Mouse (Mus musculus): Measurements from ENCODE around the gene Coq8a. TPM values are rescaled to one million over a fixed set of nuclear protein-coding genes. Genes with fewer than 3 reads are reported as not detected.

The Coq8a gene
- polyA plus RNA-seq, 1 experiment from 2014 or later, result 8.6 TPM

GRCm38 (mm10) chr1:180148036-180148435 lies 51.4 kb downstream of the Coq8a start:
- 78% methylated on average over 4 of the region's 4 CpGs for WGBS (ENCODE audit: insufficient replicate concordance)
- Histone ChIP-seq H3K4me2 (no peak overlapping the region), H3K27me3 (ENCODE audit: control insufficient read depth, insufficient read depth, low read length) (no peaks in the 10 kb centered on the region), H3K36me3 (ENCODE audit: control insufficient read depth, insufficient read depth, low read length) (peaks cover 4% of the 10 kb centered on the region; the same call in 1 of the 2 replicates), H3K4me3 (ENCODE audit: low read depth, low read length) (no peak overlapping the region), H3K9ac (ENCODE audit: low read depth, low read length) (no peak overlapping the region), H3K4me1 (ENCODE audit: control insufficient read depth, insufficient read depth, low read length) (peaks cover 2% of the 10 kb centered on the region; the same call in 1 of the 2 replicates), H3K9me3 (replicated peaks; ENCODE audit: control insufficient read depth, low read length) (no peaks in the 10 kb centered on the region), H3K27ac (ENCODE audit: low read depth, low read length) (peak overlapping the region; percentile 18; the same call in 1 of the 2 replicates)
- peak; percentile 57 for ATAC-seq (replicated peaks; ENCODE audit: insufficient number of reproducible peaks, low FRiP score, low TSS enrichment)

DNA sequence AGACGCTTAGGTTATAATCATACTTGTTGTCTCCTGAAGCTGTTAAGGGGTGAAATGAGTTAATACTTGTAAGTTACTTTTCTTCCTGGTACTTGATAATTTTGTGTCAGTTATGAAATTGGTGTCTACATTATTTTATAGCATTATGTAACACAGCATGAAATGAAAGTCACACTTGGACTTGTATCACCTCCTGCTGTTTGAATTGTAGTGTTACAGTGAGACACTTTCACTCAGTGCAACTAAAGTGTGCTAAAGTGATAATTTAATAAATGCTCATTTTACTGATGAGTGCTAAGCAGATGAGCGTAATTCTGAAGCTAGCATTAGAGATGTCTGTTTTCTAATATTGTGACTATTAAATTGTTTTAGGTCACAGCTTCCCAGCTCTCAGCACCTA lies 58.4 kb downstream of the Coq8a start:
- ATAC-seq (replicated peaks; ENCODE audit: insufficient number of reproducible peaks, low FRiP score, low TSS enrichment), result no peak

DNA sequence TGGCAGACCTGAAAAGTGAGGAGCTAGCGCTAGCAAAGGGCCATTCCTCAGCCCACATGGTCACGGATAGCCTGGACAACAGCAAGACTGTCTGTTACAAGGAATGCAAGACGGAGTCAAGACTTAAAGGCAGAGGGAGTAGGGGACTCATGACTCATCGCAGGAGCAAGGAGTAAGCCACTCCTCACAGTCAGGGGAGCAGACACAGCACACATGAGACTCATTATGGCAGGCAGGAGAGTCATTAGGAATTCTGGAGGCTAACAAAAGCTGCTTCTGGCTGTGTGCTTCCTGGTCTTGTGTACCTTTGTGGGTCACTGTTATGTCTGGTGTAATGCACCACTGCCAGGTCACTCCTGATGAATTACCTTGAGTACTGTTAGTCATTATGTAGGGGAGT lies 60.2 kb downstream of the Coq8a start:
- Histone ChIP-seq H3K9ac (ENCODE audit: low read depth, low read length) (no peak overlapping the region), H3K4me1 (ENCODE audit: control insufficient read depth, insufficient read depth, low read length) (no peaks in the 10 kb centered on the region), H3K27ac (ENCODE audit: low read depth, low read length) (no peak overlapping the region), H3K4me2 (no peak overlapping the region), H3K9me3 (replicated peaks; ENCODE audit: control insufficient read depth, low read length) (no peaks in the 10 kb centered on the region), H3K27me3 (ENCODE audit: control insufficient read depth, insufficient read depth, low read length) (no peaks in the 10 kb centered on the region), H3K4me3 (ENCODE audit: low read depth, low read length) (no peak overlapping the region), H3K36me3 (ENCODE audit: control insufficient read depth, insufficient read depth, low read length) (peaks cover 9% of the 10 kb centered on the region; the same call in 1 of the 2 replicates)
- WGBS (ENCODE audit: insufficient replicate concordance), result 67% methylated on average over 4 of the region's 4 CpGs
- ATAC-seq (replicated peaks; ENCODE audit: insufficient number of reproducible peaks, low FRiP score, low TSS enrichment), result no peak

More for the DNA sequence above, 58.4 kb downstream of the Coq8a start:
- Histone ChIP-seq H3K4me2 (no peak overlapping the region), H3K9me3 (replicated peaks; ENCODE audit: control insufficient read depth, low read length) (no peaks in the 10 kb centered on the region), H3K9ac (ENCODE audit: low read depth, low read length) (no peak overlapping the region), H3K36me3 (ENCODE audit: control insufficient read depth, insufficient read depth, low read length) (peaks cover 11% of the 10 kb centered on the region; the same call in 1 of the 2 replicates), H3K27ac (ENCODE audit: low read depth, low read length) (no peak overlapping the region), H3K27me3 (ENCODE audit: control insufficient read depth, insufficient read depth, low read length) (no peaks in the 10 kb centered on the region), H3K4me1 (ENCODE audit: control insufficient read depth, insufficient read depth, low read length) (no peaks in the 10 kb centered on the region), H3K4me3 (ENCODE audit: low read depth, low read length) (no peak overlapping the region)
- WGBS (ENCODE audit: insufficient replicate concordance), result 89% methylated on average over 2 of the region's 2 CpGs

- WGBS (ENCODE audit: insufficient replicate concordance), result 92% methylated on average over 4 of the region's 4 CpGs
- H3K4me2 ChIP-seq, result no peak overlapping the region
- no peak overlapping the region for H3K9ac ChIP-seq (ENCODE audit: low read depth, low read length)
- no peaks in the 10 kb centered on the region for H3K27me3 ChIP-seq (ENCODE audit: control insufficient read depth, insufficient read depth, low read length)
- H3K4me1 ChIP-seq (ENCODE audit: control insufficient read depth, insufficient read depth, low read length), result no peaks in the 10 kb centered on the region
- H3K27ac ChIP-seq (ENCODE audit: low read depth, low read length), result no peak overlapping the region
- H3K36me3 ChIP-seq (ENCODE audit: control insufficient read depth, insufficient read depth, low read length), result no peaks in the 10 kb centered on the region
- no peak overlapping the region for H3K4me3 ChIP-seq (ENCODE audit: low read depth, low read length)
- ATAC-seq (replicated peaks; ENCODE audit: insufficient number of reproducible peaks, low FRiP score, low TSS enrichment), result no peak
- no peaks in the 10 kb centered on the region for H3K9me3 ChIP-seq (replicated peaks; ENCODE audit: control insufficient read depth, low read length)
Observed at GRCm38 (mm10) chr1:180132187-180132586, 67.2 kb downstream of the Coq8a start.

DNA sequence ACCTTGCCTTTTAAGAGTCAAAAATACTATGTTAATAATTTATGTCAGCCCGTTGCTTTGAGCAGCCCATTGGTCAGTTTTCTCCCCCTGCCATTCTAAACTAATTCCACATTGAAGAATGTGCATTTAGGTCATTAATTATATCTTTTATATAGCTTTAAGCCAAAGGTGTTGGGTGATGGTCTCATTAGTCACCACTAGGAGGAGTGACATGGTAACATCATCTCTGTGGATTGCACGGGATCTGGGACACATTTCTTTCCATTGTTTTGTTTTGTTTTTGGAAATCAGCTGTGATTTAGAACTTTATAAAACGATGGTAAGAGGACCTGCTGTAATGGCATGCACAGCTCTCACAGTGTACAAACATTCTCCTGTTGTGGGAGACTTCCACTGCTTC lies 68.0 kb downstream of the Coq8a start:
- H3K9ac ChIP-seq (ENCODE audit: low read depth, low read length), result no peak overlapping the region
- no peaks in the 10 kb centered on the region for H3K27me3 ChIP-seq (ENCODE audit: control insufficient read depth, insufficient read depth, low read length)
- no peaks in the 10 kb centered on the region for H3K36me3 ChIP-seq (ENCODE audit: control insufficient read depth, insufficient read depth, low read length)
- no peak overlapping the region for H3K4me3 ChIP-seq (ENCODE audit: low read depth, low read length)
- ATAC-seq (replicated peaks; ENCODE audit: insufficient number of reproducible peaks, low FRiP score, low TSS enrichment), result no peak
- no peak overlapping the region for H3K4me2 ChIP-seq
- 58% methylated on average over 3 of the region's 3 CpGs for WGBS (ENCODE audit: insufficient replicate concordance)
- H3K4me1 ChIP-seq (ENCODE audit: control insufficient read depth, insufficient read depth, low read length), result no peaks in the 10 kb centered on the region
- no peaks in the 10 kb centered on the region for H3K9me3 ChIP-seq (replicated peaks; ENCODE audit: control insufficient read depth, low read length)
- no peak overlapping the region for H3K27ac ChIP-seq (ENCODE audit: low read depth, low read length)

DNA sequence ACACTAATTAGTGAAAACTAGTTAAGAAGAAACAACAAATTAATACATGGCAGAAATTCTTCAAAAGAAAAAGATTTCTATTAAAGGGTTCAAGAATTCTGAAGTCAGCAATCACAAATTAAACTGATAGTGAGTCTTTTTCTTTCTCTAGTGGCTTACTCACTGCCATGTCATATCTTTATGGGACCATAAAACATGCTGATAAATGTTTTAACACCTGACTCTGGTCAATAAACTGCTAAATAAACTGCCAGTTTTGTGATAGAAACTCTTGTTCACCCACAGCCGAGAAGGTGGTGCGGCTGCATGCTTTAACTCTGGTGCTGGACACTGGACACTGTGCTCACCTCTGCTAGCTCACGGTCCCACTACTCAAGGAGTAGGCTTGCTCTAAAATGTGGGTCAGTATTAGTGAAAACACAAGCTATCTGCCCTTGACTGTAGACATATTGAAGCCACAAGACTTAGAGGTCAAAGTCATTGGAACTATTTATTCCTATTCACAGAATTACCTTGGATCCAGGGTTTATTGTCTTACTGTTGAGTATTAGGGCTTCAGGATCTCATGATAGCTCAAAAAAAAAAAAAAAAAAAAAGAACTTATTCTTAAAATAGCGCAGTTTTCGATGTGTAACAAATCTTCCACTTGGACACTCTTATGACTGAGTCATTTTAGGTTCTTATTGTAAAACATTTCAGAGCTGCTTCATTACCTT lies 71.2 kb downstream of the Coq8a start:
- no peak overlapping the region for H3K9ac ChIP-seq (ENCODE audit: low read depth, low read length)
- no peaks in the 10 kb centered on the region for H3K27me3 ChIP-seq (ENCODE audit: control insufficient read depth, insufficient read depth, low read length)
- H3K9me3 ChIP-seq (replicated peaks; ENCODE audit: control insufficient read depth, low read length), result no peaks in the 10 kb centered on the region
- H3K4me3 ChIP-seq (ENCODE audit: low read depth, low read length), result no peak overlapping the region
- H3K36me3 ChIP-seq (ENCODE audit: control insufficient read depth, insufficient read depth, low read length), result no peaks in the 10 kb centered on the region
- H3K27ac ChIP-seq (ENCODE audit: low read depth, low read length), result no peak overlapping the region
- WGBS (ENCODE audit: insufficient replicate concordance), result 89% methylated on average over 5 of the region's 5 CpGs
- no peaks in the 10 kb centered on the region for H3K4me1 ChIP-seq (ENCODE audit: control insufficient read depth, insufficient read depth, low read length)
- no peak overlapping the region for H3K4me2 ChIP-seq
- ATAC-seq (replicated peaks; ENCODE audit: insufficient number of reproducible peaks, low FRiP score, low TSS enrichment), result no peak

- 88% methylated on average over 8 of the region's 8 CpGs for WGBS (ENCODE audit: insufficient replicate concordance)
- Histone ChIP-seq H3K4me3 (ENCODE audit: low read depth, low read length) (no peak overlapping the region), H3K9ac (ENCODE audit: low read depth, low read length) (no peak overlapping the region), H3K27ac (ENCODE audit: low read depth, low read length) (no peak overlapping the region), H3K4me1 (ENCODE audit: control insufficient read depth, insufficient read depth, low read length) (no peaks in the 10 kb centered on the region), H3K36me3 (ENCODE audit: control insufficient read depth, insufficient read depth, low read length) (no peaks in the 10 kb centered on the region), H3K4me2 (no peak overlapping the region), H3K9me3 (replicated peaks; ENCODE audit: control insufficient read depth, low read length) (no peaks in the 10 kb centered on the region), H3K27me3 (ENCODE audit: control insufficient read depth, insufficient read depth, low read length) (no peaks in the 10 kb centered on the region)
- ATAC-seq (replicated peaks; ENCODE audit: insufficient number of reproducible peaks, low FRiP score, low TSS enrichment), result no peak
Observed at GRCm38 (mm10) chr1:180118233-180118632, 81.2 kb downstream of the Coq8a start.

DNA sequence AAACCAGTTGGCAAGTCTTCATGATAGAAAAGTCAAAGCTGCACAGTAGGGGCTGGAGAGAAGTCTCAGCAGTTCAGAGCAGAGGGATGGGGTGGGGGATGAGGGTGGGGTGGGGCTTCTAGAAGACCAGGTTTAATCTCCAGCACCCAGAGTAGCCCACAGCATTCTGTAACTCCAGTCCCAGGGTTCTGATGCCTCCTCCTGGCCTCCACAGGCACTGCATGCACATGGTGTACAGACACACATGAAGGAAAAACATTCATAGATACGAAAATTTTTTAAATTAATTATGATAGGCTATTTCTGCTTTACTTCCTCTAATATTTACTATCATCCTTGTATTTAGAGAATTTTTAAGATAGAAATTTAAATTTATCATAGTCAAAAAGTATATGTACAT lies 82.9 kb downstream of the Coq8a start:
- Histone ChIP-seq H3K9me3 (replicated peaks; ENCODE audit: control insufficient read depth, low read length) (no peaks in the 10 kb centered on the region), H3K4me2 (no peak overlapping the region), H3K4me1 (ENCODE audit: control insufficient read depth, insufficient read depth, low read length) (no peaks in the 10 kb centered on the region), H3K4me3 (ENCODE audit: low read depth, low read length) (no peak overlapping the region), H3K27me3 (ENCODE audit: control insufficient read depth, insufficient read depth, low read length) (no peaks in the 10 kb centered on the region), H3K36me3 (ENCODE audit: control insufficient read depth, insufficient read depth, low read length) (no peaks in the 10 kb centered on the region), H3K9ac (ENCODE audit: low read depth, low read length) (no peak overlapping the region), H3K27ac (ENCODE audit: low read depth, low read length) (no peak overlapping the region)
- 58% methylated on average over 1 of the region's 1 CpGs for WGBS (ENCODE audit: insufficient replicate concordance)
- ATAC-seq (replicated peaks; ENCODE audit: insufficient number of reproducible peaks, low FRiP score, low TSS enrichment), result no peak
